Mouse (Mus musculus) testis, postnatal 10 days (tissue): ENCODE measurements around the gene Tinag.
"Not testable (repeated sequence)": the region's sequence is repeated elsewhere in the genome, so short reads cannot be mapped to it uniquely, and the experiment has no call there.

ENCODE experiments used
- DNase-seq: peaks from one replicate; pipeline ENCODE4 v3.0.0; 2021; ENCODE audit warnings: low spot score

Gene Tinag

DNA sequence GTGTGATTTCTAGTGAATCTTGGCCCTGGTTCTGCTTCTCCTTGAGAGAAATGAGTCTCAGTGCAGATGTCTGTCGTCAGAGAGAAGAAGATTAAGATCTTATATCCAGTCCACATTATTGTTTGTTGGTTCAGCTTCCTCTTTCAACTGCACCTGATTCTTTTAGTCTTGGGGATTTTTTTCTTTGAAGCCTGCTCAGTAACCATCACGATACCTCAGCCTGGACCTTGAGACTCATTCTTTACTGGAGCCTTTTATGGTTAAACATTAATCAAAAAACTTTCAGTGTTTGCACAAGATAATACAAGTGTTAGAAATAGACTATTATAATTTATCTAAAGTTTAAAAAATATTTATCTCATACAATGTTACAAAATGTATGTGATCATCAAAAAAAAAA is at the start of gene Tinag:
Tinag (minus strand) TSS at position 210 of the 400 bp plus-strand sequence.
- no peak for DNase-seq

DNA sequence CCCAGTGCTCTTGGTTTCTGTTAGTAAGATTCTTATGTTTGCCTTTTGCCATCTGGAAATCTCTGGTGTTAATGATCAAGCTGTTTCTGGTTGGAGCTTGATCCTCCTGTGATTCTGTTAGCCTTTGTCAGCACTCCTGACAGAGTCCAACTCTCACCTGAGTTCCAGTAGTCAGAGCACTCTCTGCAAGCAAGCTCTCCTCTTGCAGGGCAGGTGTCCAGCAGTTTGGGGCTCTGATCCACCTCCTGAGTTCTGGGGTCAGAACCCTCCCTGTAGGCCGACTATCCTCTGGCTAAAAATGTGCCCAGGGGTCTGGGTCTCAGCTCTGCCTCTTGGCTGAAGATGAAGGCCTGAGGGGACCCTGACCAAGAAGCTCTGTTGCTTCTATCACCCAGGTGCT is 37.6 kb upstream of the Tinag start:
- not testable (repeated sequence) for DNase-seq

DNA sequence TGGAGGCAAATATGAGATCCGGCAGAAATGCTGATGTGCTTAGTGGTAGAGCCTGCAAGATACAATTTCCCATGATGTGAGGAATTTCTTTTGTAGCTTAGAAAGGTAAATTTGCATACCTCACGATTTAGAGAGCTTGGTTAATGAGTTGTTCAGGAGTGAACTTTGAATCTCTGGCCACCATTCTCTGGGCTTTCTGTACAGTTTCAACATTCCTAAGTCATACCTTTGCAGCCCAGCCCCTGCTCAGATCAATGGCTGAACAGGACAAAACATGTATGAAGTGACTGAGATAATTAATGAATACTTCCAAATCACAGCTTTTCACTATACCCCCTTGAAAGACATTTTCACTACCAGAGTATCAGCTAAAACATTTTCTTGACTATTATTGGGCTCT is 26.1 kb upstream of the Tinag start:
- no peak for DNase-seq

DNA sequence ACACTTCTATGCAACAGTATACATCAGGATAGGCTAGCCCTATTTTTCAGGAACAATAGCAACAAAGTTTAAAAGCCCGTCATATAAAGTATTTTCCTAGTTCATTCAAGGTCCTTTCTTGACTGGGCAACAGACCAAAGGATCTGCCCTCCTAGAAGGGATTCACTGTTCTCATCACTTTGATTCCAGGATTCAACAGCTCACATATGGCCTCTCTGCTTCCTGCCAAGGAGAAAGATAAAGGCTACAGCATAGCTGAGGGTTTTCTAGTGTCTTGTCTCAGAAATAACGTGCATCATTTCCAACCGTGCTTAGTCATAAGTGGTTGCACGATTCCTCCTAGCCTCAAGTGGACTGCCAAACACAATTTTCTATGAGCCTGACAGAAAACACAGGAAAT is 11.0 kb upstream of the Tinag start:
- no peak for DNase-seq

DNA sequence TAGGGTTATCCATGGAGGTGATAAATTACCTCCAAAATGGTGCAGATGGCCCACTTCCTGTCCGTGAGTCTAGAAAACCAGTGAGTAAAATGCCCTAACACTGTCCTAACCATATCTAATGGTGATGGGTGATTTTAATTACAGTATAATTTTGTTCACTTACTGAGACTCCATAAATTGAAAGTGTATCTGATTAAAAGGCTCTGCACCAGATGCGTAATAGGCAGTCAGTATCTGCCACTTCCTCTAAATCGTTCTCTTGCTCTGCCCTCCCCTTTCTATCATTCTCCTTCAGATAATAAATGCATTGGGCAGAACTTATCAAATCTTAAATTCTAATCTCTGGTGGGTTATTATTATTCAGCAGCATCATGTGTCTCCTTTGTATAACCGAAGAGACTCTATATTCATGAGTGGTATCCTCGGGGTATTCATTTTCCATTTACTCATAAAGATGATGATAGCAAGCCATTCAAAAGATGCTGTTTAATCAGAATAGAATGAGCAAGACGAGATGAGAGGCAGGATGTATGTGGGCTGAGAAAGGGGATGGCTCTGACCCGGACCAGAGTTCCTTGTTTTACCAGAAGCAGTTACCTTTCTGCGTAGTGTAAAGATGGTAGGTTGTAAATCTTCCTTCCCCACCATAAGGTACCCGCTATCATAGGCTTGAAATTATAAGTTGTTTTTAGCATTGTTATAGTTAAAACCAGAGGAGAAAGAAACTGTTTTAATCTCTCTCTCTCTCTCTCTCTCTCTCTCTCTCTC is 9.0 kb upstream of the Tinag start:
- no peak for DNase-seq

DNA sequence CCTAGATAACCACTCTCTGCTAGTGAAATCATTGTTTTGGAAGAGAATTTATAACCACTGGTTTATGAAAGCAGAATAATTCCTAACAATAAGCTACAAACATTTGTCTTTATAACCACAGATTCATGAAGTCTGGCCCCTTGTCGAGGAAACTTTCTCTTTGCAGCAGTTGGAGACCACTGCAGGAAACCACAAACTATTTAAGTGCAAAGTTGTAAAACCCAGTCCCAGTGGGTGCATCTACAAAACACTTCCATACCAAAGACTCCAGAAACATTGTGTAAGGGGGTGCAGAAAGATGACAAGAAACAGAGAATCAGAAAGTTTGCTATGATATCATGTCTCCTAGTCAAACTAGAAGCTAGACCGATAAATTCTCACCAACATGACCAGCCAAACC is 5.8 kb upstream of the Tinag start:
- DNase-seq, result no peak

DNA sequence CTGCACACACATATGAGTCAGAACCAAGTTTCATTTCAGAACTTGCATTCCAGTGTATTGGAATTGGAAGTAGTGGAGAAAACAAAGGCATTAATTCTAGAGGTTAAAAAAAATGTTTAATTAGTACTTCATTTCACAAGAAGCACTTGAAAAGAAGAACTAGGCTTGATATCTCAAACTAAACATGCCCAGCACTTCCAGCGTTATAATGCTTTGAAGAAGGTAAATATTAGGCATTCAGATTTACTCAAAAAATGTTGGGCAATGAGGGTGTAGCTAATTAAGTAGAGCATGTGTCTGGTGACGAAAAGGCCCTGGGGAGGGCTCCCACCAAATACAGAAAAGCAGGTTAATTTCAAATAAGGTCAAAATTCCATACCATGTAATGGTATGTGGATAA is 4.1 kb upstream of the Tinag start:
- DNase-seq, result no peak

DNA sequence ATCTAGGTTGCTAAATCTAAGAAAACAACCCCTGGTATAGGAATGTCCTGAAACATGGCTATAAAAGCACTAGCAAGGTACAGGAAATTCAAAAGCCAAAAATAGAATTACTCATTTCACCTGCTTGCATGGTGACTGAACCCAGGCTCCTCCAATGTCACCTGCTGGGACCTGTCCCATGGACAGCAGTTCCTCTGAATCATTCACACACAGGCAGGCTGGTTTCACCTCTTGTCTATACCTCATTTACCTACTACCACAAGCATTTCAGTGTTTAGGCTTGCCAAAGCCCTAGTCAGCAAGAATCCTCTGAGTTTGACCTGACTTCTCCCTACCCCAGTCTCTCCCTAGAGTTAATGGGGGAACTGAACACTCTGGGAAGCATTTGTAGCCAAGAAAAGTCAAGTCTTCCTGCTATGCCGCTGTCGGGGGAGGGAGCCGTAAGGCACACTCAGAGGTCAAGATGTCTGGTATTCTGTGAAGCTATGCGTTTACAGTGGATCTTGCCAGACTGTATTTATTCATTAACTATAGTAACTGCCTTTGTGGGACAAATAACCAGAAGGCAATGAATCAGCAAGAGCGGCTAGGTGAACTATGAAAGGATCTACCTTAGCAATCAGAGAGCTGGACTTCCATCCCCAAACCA is 597 bp upstream of the Tinag start:
- no peak for DNase-seq

DNA sequence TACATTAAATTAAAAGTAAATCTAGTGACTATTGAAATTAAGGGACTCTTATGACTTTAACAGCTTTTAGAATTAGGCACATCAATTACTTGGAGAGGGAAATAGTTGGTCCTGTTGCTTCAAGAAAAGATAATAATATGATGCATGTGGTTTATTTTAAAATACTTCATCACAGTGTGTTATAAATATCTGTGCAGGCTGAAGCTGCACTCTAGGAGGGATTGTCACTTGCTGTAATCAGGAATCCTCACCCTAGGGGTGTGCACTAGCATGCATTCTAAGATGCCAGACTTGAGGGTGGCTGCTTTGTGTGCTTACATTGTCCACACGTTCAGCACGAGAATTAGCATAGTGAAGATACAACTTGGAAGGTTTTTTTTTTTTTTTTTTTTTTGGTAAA is 10.2 kb downstream of the Tinag start:
- DNase-seq, result no peak

DNA sequence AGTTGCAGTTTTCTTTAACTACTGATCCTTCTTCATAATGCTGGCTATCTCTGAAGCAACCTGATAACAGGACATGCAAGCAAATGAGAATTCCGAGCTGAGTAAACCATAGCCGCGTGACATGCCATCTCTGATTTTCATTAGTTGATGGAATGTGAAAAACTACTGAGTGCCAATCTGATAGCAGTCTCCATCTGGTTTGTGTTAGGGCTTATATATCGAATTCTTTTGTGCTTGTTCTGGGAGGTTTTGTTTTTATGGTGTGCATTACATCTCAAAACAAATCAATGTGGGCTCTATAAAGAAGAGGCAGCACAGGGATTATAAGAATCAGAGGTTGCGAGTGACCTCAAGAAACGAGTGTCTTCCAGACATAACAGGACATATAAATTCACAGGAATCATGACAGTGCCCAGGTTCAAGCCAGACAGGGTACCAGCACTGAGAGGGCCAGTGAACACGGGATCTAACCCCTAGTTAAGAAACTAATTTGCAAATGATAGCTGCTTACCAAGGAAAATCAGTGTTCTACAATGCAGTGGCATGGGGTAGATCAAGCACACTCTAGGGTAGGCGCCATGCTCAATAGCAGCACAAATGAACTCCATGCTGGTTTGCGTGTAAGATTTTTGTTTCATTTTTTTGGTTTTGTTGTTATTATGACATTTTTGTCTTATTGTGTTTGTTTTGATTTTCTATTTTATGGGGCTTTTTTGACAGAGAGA is 13.0 kb downstream of the Tinag start:
- DNase-seq, result no peak

DNA sequence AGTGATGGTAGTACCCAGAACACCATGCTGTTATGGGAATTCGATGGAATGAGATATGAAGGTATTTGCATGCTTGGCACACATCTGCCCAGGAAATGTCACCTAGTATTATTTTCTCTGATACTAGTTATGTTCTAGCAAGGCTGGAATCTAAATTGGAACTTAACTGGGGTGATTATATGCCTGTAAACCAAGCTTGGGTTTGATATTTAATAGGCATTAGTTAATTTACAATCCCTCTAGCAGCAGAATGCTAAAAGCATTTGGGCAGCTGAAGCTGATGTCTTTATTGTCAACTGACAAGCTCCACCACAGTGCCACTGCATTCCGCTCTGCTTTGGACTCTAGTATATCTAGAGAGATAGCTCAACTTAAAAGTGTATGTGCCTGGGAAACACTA is 20.3 kb downstream of the Tinag start:
- no peak for DNase-seq

DNA sequence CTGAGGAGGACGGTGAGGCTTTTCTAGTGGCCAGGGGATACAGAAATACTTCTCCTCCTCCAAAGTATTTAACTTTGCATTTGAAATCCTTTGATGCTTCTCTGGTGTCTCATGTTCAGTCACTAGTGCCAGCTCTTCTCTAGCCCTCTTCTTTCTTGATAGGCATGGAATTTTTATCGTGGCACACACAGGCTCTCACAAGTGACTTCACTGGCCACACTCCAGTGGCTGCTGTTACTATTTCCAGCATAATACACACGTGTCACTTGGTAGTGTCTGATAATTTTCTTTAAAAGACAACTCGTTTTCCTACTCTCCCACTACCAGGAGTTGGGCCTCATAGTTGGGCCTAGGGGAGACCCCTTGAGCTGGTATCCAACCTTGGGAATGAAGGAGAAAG is 26.7 kb downstream of the Tinag start:
- no peak for DNase-seq

DNA sequence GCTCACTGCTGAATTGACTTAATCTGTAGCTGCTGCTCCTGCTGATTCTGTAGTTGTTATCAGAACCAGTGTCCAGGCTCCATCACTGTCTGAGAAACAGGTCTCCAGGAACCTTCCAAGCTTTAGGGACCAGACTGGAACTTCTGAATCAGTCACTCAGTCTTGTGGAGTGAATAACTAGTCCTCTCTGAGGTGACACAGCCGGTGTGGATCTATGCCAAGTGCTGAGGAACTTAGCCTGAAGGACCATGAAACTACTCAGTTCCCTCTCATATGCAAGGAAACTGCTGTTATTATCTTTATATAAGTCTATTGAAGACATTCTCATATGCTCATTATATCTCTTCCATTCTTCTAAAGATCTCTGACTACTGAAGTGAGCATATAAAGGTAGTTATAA is 49.6 kb downstream of the Tinag start:
- DNase-seq, result no peak

DNA sequence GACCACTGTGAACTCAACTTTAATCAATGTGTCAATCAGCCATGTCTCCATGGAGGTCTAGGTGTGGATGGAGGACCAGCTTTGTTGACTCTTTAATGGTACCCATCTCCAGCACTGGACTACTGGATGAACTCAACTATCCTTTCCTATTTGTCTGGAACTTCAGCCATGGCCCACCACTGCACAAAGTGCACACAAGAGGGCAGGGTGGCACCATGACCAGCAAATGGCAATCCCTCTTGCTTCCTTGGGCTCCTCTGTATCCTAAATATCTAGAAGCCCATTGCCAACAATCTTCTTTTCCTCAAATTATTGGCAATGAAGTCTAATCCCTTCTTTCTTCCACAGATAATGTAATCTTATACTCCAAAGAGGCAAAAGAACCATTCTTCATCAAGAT is 55.6 kb downstream of the Tinag start:
- DNase-seq, result peak; percentile 51

DNA sequence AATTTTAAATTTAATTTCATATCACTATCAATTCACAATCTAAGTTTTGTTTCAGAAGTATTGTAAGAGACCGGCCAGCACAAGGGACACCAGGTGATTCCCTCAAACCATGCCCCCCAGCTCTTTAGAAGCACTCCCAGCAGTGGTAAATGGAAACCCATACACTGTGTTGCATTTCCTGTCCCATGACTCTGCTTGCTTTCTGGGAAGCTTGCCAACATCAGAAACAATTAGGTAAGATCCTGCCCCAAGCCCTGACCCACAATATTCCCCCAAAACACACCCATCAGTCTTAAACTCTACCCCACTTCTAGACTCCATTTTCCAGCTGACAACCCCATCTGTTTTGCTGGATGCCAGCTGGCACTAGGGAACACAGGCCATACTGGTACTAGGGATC is 110.8 kb downstream of the Tinag start:
- DNase-seq, result no peak

DNA sequence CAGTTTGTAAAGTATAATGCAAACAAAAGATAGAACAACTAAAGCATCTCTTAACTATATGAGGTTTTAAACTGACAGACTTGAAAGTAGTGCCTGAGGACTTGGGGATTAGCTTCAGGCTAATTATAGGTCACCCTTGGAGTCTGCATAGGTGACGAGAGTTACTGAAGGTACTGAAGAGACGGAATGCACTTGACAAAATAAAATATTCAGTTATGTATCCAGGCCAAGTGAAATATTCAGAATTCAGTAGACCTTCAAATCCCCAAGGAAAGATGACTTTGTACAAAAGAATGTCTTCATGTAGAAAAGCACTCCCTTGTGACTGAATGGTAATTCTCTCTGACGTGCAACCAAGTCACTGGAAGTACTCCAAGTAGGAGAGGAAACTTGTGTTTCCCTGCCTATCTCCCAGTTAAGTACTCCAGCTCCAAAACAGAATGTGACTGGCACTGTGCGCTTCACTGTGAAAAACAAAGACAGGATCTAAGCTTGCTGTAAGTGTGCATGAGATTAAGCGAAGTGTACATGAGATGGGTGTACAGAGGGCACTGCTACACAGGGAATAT is 130.4 kb downstream of the Tinag start:
- DNase-seq, result no peak
